Mouse (Mus musculus) lung, embryonic 14.5 days (tissue): ENCODE data around the gene Rab3gap2. TPM values are rescaled to one million over a fixed set of nuclear protein-coding genes. Genes with fewer than 3 reads are reported as not detected.
A peak's percentile ranks its signal among the peaks of the same experiment; 100 is the strongest.

Experiments
- ATAC-seq: fragments of 200-750 bp; cut with Nextera tagmentation; 2 replicates; pipeline ENCODE4 v1.8.0; 2017; ENCODE audit warnings: mild to moderate bottlenecking, moderate TSS enrichment, moderate library complexity; ENCODE audit not compliant: insufficient read depth
- DNase-seq: peaks from one replicate; pipeline ENCODE4 v3.0.0-alpha.2; 2015
- H3K27ac ChIP-seq: fragments of 300-500 bp; sonication (generic); 2 replicates; pipeline ENCODE4 v1.5.1; 2014; ENCODE audit warnings: low read depth, mild to moderate bottlenecking, moderate library complexity
- H3K27me3 ChIP-seq: fragments of 300-500 bp; sonication (generic); 2 replicates; pipeline ENCODE4 v1.6.1; 2014; ENCODE audit warnings: low read length, control low read depth; ENCODE audit not compliant: insufficient read depth
- H3K36me3 ChIP-seq: fragments of 300-500 bp; sonication (generic); 2 replicates; pipeline ENCODE4 v1.6.1; 2014; ENCODE audit warnings: control low read depth; ENCODE audit not compliant: insufficient read depth
- H3K4me1 ChIP-seq: fragments of 300-500 bp; sonication (generic); 2 replicates; pipeline ENCODE4 v1.6.1; 2014; ENCODE audit warnings: antibody characterized with exemption, control low read depth; ENCODE audit not compliant: insufficient read depth
- H3K4me2 ChIP-seq: fragments of 300-500 bp; sonication (generic); 2 replicates; pipeline ENCODE4 v1.6.1; 2014; ENCODE audit warnings: mild to moderate bottlenecking
- H3K4me3 ChIP-seq: fragments of 300-500 bp; sonication (generic); 2 replicates; pipeline ENCODE4 v1.5.1; 2014; ENCODE audit warnings: low read depth, low read length
- H3K9ac ChIP-seq: fragments of 300-500 bp; sonication (generic); 2 replicates; pipeline ENCODE4 v1.6.1; 2014
- H3K9me3 ChIP-seq: fragments of 300-500 bp; sonication (generic); 2 replicates; pipeline ENCODE4 v1.6.1; 2016; ENCODE audit warnings: low read depth, low read length, control low read depth
- CTCF ChIP-seq: IDR thresholded peaks from 2 replicates; pipeline ENCODE4 v1.5.1; 2016; ENCODE audit warnings: antibody characterized with exemption, low read depth
- WGBS: fragments of 180-500 bp; shearing (Covaris S2); extraction: QIAGEN DNeasy Blood & Tissue Kit; methylation state at CpG from one replicate; pipeline ENCODE4 v1.1.7; 2014; 5-methylcytosine and 5-hydroxymethylcytosine counted together
- polyA plus RNA-seq: library from polyadenylated mRNA; unstranded; fragments of >200 nt; fragmentation: Nextera tagmentation; extraction: Ambion mirVana; gene quantifications from 2 replicates; pipeline ENCODE4 v1.2.1, GENCODE M21; 2014

Gene Rab3gap2
- polyA plus RNA-seq, 1 experiment from 2014 or later: 21.9 TPM

GRCm38 (mm10) chr1:185247429-185248085, 43.6 kb downstream of the Rab3gap2 start:
- Histone ChIP-seq H3K9ac (no peak overlapping the region), H3K36me3 (peaks cover 59% of the 10 kb centered on the region), H3K4me2 (no peak overlapping the region), H3K9me3 (no peaks in the 10 kb centered on the region), H3K4me1 (no peaks in the 10 kb centered on the region), H3K27me3 (no peaks in the 10 kb centered on the region), H3K27ac (no peak overlapping the region), H3K4me3 (no peak overlapping the region)
- ATAC-seq (no peak), DNase-seq (no peak)
- 80% methylated on average over 20 of the region's 20 CpGs for WGBS
- TF ChIP-seq CTCF: no peak

- Histone ChIP-seq H3K36me3 (peaks cover 68% of the 10 kb centered on the region), H3K4me2 (no peak overlapping the region), H3K27me3 (no peaks in the 10 kb centered on the region), H3K9ac (no peak overlapping the region), H3K27ac (no peak overlapping the region), H3K9me3 (no peaks in the 10 kb centered on the region), H3K4me3 (no peak overlapping the region), H3K4me1 (no peaks in the 10 kb centered on the region)
- no peak for TF ChIP-seq CTCF
- ATAC-seq: no peak
- WGBS: 55% methylated on average over 8 of the region's 8 CpGs
- DNase-seq: peak; percentile 49
These were observed 44.8 kb downstream of the Rab3gap2 start for GRCm38 (mm10) chr1:185248728-185249127.

- no peak for TF ChIP-seq CTCF
- H3K4me1 ChIP-seq: no peaks in the 10 kb centered on the region
- WGBS: 66% methylated on average over 3 of the region's 3 CpGs
- H3K9me3 ChIP-seq: no peaks in the 10 kb centered on the region
- DNase-seq: no peak
- H3K9ac ChIP-seq: no peak overlapping the region
- no peak overlapping the region for H3K4me2 ChIP-seq
- no peak for ATAC-seq
- H3K27me3 ChIP-seq: no peaks in the 10 kb centered on the region
- H3K4me3 ChIP-seq: no peak overlapping the region
- no peak overlapping the region for H3K27ac ChIP-seq
- peaks cover 70% of the 10 kb centered on the region for H3K36me3 ChIP-seq
These were observed 48.4 kb downstream of the Rab3gap2 start for GRCm38 (mm10) chr1:185252351-185252750.

- H3K27ac ChIP-seq: no peak overlapping the region
- no peak for TF ChIP-seq CTCF
- H3K4me2 ChIP-seq: no peak overlapping the region
- H3K27me3 ChIP-seq: no peaks in the 10 kb centered on the region
- DNase-seq: peak; percentile 51
- no peak for ATAC-seq
- no peak overlapping the region for H3K4me3 ChIP-seq
- peaks cover 62% of the 10 kb centered on the region for H3K36me3 ChIP-seq
- no peaks in the 10 kb centered on the region for H3K9me3 ChIP-seq
- H3K9ac ChIP-seq: no peak overlapping the region
- no peaks in the 10 kb centered on the region for H3K4me1 ChIP-seq
- WGBS: 49% methylated on average over 12 of the region's 12 CpGs
These were observed 49.4 kb downstream of the Rab3gap2 start for GRCm38 (mm10) chr1:185253140-185253892.

GRCm38 (mm10) chr1:185255336-185255735, 51.4 kb downstream of the Rab3gap2 start:
- no peak for TF ChIP-seq CTCF
- H3K9me3 ChIP-seq: no peaks in the 10 kb centered on the region
- H3K27me3 ChIP-seq: no peaks in the 10 kb centered on the region
- no peak for ATAC-seq
- no peak for DNase-seq
- no peak overlapping the region for H3K4me3 ChIP-seq
- no peaks in the 10 kb centered on the region for H3K4me1 ChIP-seq
- no peak overlapping the region for H3K4me2 ChIP-seq
- H3K27ac ChIP-seq: no peak overlapping the region
- peaks cover 61% of the 10 kb centered on the region for H3K36me3 ChIP-seq
- no peak overlapping the region for H3K9ac ChIP-seq
- WGBS: 92% methylated on average over 12 of the region's 12 CpGs

- Histone ChIP-seq H3K27me3 (no peaks in the 10 kb centered on the region), H3K4me1 (no peaks in the 10 kb centered on the region), H3K9ac (no peak overlapping the region), H3K4me3 (no peak overlapping the region), H3K9me3 (no peaks in the 10 kb centered on the region), H3K4me2 (no peak overlapping the region), H3K36me3 (peaks cover 60% of the 10 kb centered on the region), H3K27ac (no peak overlapping the region)
- peak; percentile 23 for DNase-seq
- ATAC-seq: no peak
- no peak for TF ChIP-seq CTCF
- 51% methylated on average over 3 of the region's 3 CpGs for WGBS
These were observed 52.8 kb downstream of the Rab3gap2 start for GRCm38 (mm10) chr1:185256753-185257152.

- 37% methylated on average over 14 of the region's 14 CpGs for WGBS
- H3K9me3 ChIP-seq: no peaks in the 10 kb centered on the region
- H3K4me1 ChIP-seq: no peaks in the 10 kb centered on the region
- peak; percentile 87 for TF ChIP-seq CTCF
- peak; percentile 58; the same call in 1 of the 2 replicates for ATAC-seq
- no peak overlapping the region for H3K4me3 ChIP-seq
- H3K9ac ChIP-seq: no peak overlapping the region
- peak; percentile 76 for DNase-seq
- peaks cover 69% of the 10 kb centered on the region for H3K36me3 ChIP-seq
- no peak overlapping the region for H3K27ac ChIP-seq
- H3K27me3 ChIP-seq: no peaks in the 10 kb centered on the region
- no peak overlapping the region for H3K4me2 ChIP-seq
These were observed 58.6 kb downstream of the Rab3gap2 start for GRCm38 (mm10) chr1:185262565-185262964.
